Mouse (Mus musculus): ENCODE data around the gene Cenpf. TPM values are rescaled to one million over a fixed set of nuclear protein-coding genes. Genes with fewer than 3 reads are reported as not detected.

The Cenpf gene
- total and polyA plus RNA-seq, 3 experiments, result 16.5 to 28.2 (median 21.5) TPM

DNA sequence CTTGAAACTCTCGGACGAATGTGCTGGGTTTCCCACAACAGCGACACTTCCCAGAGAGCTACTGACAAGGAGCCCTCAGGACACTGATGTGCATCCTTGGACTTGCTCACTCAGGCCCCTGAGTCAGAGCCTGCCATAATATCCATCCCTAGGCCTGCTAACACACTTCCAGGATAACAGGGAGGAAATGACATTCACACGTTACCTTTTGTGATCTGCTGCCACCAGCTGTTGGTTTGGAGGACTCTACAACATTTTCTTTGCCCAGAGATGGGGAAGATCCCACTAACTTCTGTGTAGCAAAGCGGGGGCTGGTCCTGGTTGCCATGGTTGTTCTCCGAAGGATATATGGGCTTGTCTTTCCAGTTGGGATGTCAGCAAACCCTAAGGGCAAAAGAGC, 41.3 kb downstream of the Cenpf start:
- Histone ChIP-seq H3K4me2 (ENCODE audit: insufficient read depth, low read depth, poor library complexity, severe bottlenecking) (no peak overlapping the region), H3K9me3 (replicated peaks; ENCODE audit: low read length) (no peaks in the 10 kb centered on the region), H3K4me3 (replicated peaks in 1 of 3; ENCODE audit: low read depth in 2 of 3, low read length in 2 of 3, poor library complexity in 1 of 3) (no peak overlapping the region), H3K27me3 (replicated peaks) (no peaks in the 10 kb centered on the region), H3K4me1 (ENCODE audit: control insufficient read depth in 1 of 2, insufficient read depth in 2 of 2) (no peaks in the 10 kb centered on the region), H3K9ac (ENCODE audit: insufficient read depth, low read depth) (no peak overlapping the region), H3K79me2 (replicated peaks; ENCODE audit: control insufficient read depth, extremely low read depth, insufficient read depth, poor library complexity, severe bottlenecking) (no peaks in the 10 kb centered on the region), H3K27ac (ENCODE audit: insufficient read depth, low read depth) (no peak overlapping the region), H3K36me3 (replicated peaks in 1 of 2; ENCODE audit: control insufficient read depth in 1 of 2, insufficient read depth in 1 of 2, low read length in 1 of 2) (peaks cover 54 to 91% of the 10 kb centered on the region in 2 experiments)
- DNase-seq (ENCODE audit: extremely low read depth), result no peak
- dilution Hi-C loops (cut with MboI; ENCODE audit: extremely low pct_ligation_motif_present, extremely low pct_unique_long_range_greater_than_20kb, low sequenced_read_pairs), result no loop called here
- in situ Hi-C loops (cut with MboI; ENCODE audit: low pct_ligation_motif_present, low pct_unique_long_range_greater_than_20kb, low sequenced_read_pairs), result no loop called here
- no peak for TF ChIP-seq ELF1 (IDR thresholded peaks at IDR 0.05; ENCODE audit: low read depth, low read length)
- peak in 1 of 2 experiments; percentile 13; a peak in 1 of 4 replicates for TF ChIP-seq CTCF (conservative IDR thresholded peaks at IDR 0.05 in 1 of 2, IDR thresholded peaks at IDR 0.05 in 1 of 2; ENCODE audit: low read depth in 2 of 2, low read length in 2 of 2)
- no peak for TF ChIP-seq CHD1 (IDR thresholded peaks at IDR 0.05; ENCODE audit: low read depth, low read length)
- no peak for TF ChIP-seq SIN3A (IDR thresholded peaks at IDR 0.05; ENCODE audit: low read length)

DNA sequence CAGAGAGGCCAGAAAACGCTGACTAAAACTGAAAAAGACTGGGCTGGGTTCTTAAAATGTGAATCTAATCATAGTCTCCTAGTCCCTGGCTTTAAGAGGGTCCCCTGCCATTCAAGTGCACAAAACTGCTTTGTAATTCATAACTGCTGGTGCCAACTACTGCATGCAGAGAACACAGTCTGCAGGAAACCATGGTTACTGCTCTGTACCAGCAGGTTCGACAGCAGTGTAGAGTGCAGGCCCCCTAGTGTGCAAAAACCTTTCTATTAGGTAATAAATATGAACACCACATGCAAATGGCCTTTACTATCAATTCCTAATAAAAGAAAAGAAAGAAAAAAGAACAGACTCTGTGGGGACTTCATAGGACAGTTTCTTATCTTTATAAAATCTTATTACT, 42.5 kb downstream of the Cenpf start:
- no peak overlapping the region for H3K4me2 ChIP-seq (ENCODE audit: insufficient read depth, low read depth, poor library complexity, severe bottlenecking)
- no peaks in the 10 kb centered on the region for H3K9me3 ChIP-seq (replicated peaks; ENCODE audit: low read length)
- no peak for DNase-seq (ENCODE audit: extremely low read depth)
- no peak overlapping the region for H3K4me3 ChIP-seq (replicated peaks in 1 of 3; ENCODE audit: low read depth in 2 of 3, low read length in 2 of 3, poor library complexity in 1 of 3)
- no peak overlapping the region for H3K9ac ChIP-seq (ENCODE audit: insufficient read depth, low read depth)
- in situ Hi-C loops (cut with MboI; ENCODE audit: low pct_ligation_motif_present, low pct_unique_long_range_greater_than_20kb, low sequenced_read_pairs), result no loop called here
- TF ChIP-seq JUND (conservative IDR thresholded peaks at IDR 0.05; ENCODE audit: low read depth, low read length), result no peak
- TF ChIP-seq IRF4 (IDR thresholded peaks at IDR 0.05; ENCODE audit: low read depth, low read length), result 0 out of 2 replicates have a peak, but pooled peaks have one; percentile 11
- H3K79me2 ChIP-seq (replicated peaks; ENCODE audit: control insufficient read depth, extremely low read depth, insufficient read depth, poor library complexity, severe bottlenecking), result no peaks in the 10 kb centered on the region
- dilution Hi-C loops (cut with MboI; ENCODE audit: extremely low pct_ligation_motif_present, extremely low pct_unique_long_range_greater_than_20kb, low sequenced_read_pairs), result no loop called here
- peaks cover 56 to 94% of the 10 kb centered on the region in 2 experiments for H3K36me3 ChIP-seq (replicated peaks in 1 of 2; ENCODE audit: control insufficient read depth in 1 of 2, insufficient read depth in 1 of 2, low read length in 1 of 2)
- no peak overlapping the region for H3K27ac ChIP-seq (ENCODE audit: insufficient read depth, low read depth)
- no peaks in the 10 kb centered on the region for H3K27me3 ChIP-seq (replicated peaks)
- no peaks in the 10 kb centered on the region for H3K4me1 ChIP-seq (ENCODE audit: control insufficient read depth in 1 of 2, insufficient read depth in 2 of 2)

DNA sequence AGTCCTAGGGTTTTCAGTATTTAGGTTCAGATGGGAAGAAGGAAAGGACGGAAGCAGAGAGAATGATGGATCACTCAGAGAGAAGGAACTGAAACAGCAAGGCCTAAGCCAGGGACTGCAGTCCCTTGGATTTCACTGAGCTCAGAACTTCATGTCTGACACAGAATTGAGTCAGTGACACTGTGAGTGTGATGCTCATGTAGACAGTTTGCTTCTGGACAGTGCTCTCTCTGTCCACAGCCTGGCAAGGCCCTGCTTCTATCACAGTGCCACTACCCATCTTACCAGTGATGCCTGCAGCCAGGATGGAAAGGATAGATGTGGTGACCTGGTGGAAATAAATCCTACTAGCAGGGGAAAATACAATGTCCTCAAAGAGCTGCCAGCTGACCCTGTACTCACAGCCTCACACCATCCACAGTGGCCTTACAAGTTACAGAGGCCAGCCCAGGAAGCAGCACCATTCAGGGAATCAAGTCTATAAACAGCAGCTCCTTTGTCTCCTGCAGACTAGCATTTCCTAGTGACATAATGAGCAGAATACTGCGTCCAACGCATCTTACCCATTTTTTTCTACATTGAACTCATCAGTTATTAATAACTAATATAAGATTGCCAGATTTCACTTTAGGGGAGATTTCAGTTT, 43.1 kb downstream of the Cenpf start:
- no peak overlapping the region for H3K4me3 ChIP-seq (replicated peaks in 1 of 3; ENCODE audit: low read depth in 2 of 3, low read length in 2 of 3, poor library complexity in 1 of 3)
- H3K27me3 ChIP-seq (replicated peaks), result no peaks in the 10 kb centered on the region
- TF ChIP-seq PAX5 (IDR thresholded peaks at IDR 0.05; ENCODE audit: low read length) (no peak), MEF2A (IDR thresholded peaks at IDR 0.05; ENCODE audit: borderline replicate concordance, low read depth, low read length) (no peak), ZMIZ1 (IDR thresholded peaks at IDR 0.05; ENCODE audit: low read depth, low read length) (no peak), TCF12 (IDR thresholded peaks at IDR 0.05; ENCODE audit: low read depth, low read length) (no peak), CHD1 (IDR thresholded peaks at IDR 0.05; ENCODE audit: low read depth, low read length) (no peak)
- dilution Hi-C loops (cut with MboI; ENCODE audit: extremely low pct_ligation_motif_present, extremely low pct_unique_long_range_greater_than_20kb, low sequenced_read_pairs) (no loop called here), in situ Hi-C loops (cut with MboI; ENCODE audit: low pct_ligation_motif_present, low pct_unique_long_range_greater_than_20kb, low sequenced_read_pairs) (no loop called here)
- H3K9ac ChIP-seq (ENCODE audit: insufficient read depth, low read depth), result no peak overlapping the region
- peaks cover 52 to 92% of the 10 kb centered on the region in 2 experiments for H3K36me3 ChIP-seq (replicated peaks in 1 of 2; ENCODE audit: control insufficient read depth in 1 of 2, insufficient read depth in 1 of 2, low read length in 1 of 2)
- DNase-seq (ENCODE audit: extremely low read depth), result no peak
- H3K4me1 ChIP-seq (ENCODE audit: control insufficient read depth in 1 of 2, insufficient read depth in 2 of 2), result no peaks in the 10 kb centered on the region
- no peak overlapping the region for H3K4me2 ChIP-seq (ENCODE audit: insufficient read depth, low read depth, poor library complexity, severe bottlenecking)
- H3K9me3 ChIP-seq (replicated peaks; ENCODE audit: low read length), result no peaks in the 10 kb centered on the region
- no peaks in the 10 kb centered on the region for H3K79me2 ChIP-seq (replicated peaks; ENCODE audit: control insufficient read depth, extremely low read depth, insufficient read depth, poor library complexity, severe bottlenecking)
- no peak overlapping the region for H3K27ac ChIP-seq (ENCODE audit: insufficient read depth, low read depth)

Measured in CH12.LX (cell line).